Mouse (Mus musculus): Measurements from ENCODE around the gene Skap1. TPM values are rescaled to one million over a fixed set of nuclear protein-coding genes. Genes with fewer than 3 reads are reported as not detected.

Gene Skap1
- total RNA-seq (2015) (5.2 and 8.5 TPM in 2 replicates), total RNA-seq (2017) (3.8 and 5.0 TPM in 2 replicates)

GRCm38 (mm10) chr11:96463986-96464715, at the start of gene Skap1:
Gene Skap1 (plus strand): TSS chr11:96464593.
- no peak for ATAC-seq (ENCODE audit: poor library complexity, severe bottlenecking)

- ATAC-seq (ENCODE audit: poor library complexity, severe bottlenecking), result no peak
These were observed 43.3 kb upstream of the Skap1 start for GRCm38 (mm10) chr11:96421074-96421473.

- no peak for ATAC-seq (ENCODE audit: poor library complexity, severe bottlenecking)
These were observed 42.7 kb upstream of the Skap1 start for GRCm38 (mm10) chr11:96421517-96422265.

GRCm38 (mm10) chr11:96425193-96425592, 39.2 kb upstream of the Skap1 start:
- ATAC-seq (ENCODE audit: poor library complexity, severe bottlenecking), result no peak

- ATAC-seq (ENCODE audit: poor library complexity, severe bottlenecking), result no peak
These were observed 38.2 kb upstream of the Skap1 start for GRCm38 (mm10) chr11:96426191-96426590.

- ATAC-seq (ENCODE audit: poor library complexity, severe bottlenecking), result no peak
These were observed 37.6 kb upstream of the Skap1 start for GRCm38 (mm10) chr11:96426805-96427204.

- ATAC-seq (ENCODE audit: poor library complexity, severe bottlenecking), result no peak
These were observed 35.3 kb upstream of the Skap1 start for GRCm38 (mm10) chr11:96429062-96429461.

- no peak for ATAC-seq (ENCODE audit: poor library complexity, severe bottlenecking)
These were observed 34.5 kb upstream of the Skap1 start for GRCm38 (mm10) chr11:96429891-96430290.

GRCm38 (mm10) chr11:96431871-96432270, 32.5 kb upstream of the Skap1 start:
- ATAC-seq (ENCODE audit: poor library complexity, severe bottlenecking), result no peak

- ATAC-seq (ENCODE audit: poor library complexity, severe bottlenecking), result no peak
These were observed 29.5 kb upstream of the Skap1 start for GRCm38 (mm10) chr11:96434888-96435287.

- ATAC-seq (ENCODE audit: poor library complexity, severe bottlenecking), result no peak
These were observed 27.9 kb upstream of the Skap1 start for GRCm38 (mm10) chr11:96436525-96436924.

- ATAC-seq (ENCODE audit: poor library complexity, severe bottlenecking), result peak; percentile 80
These were observed 25.6 kb upstream of the Skap1 start for GRCm38 (mm10) chr11:96438787-96439186.

- peak; percentile 67 for ATAC-seq (ENCODE audit: poor library complexity, severe bottlenecking)
These were observed 22.7 kb upstream of the Skap1 start for GRCm38 (mm10) chr11:96441546-96442185.

- no peak for ATAC-seq (ENCODE audit: poor library complexity, severe bottlenecking)
These were observed 21.9 kb upstream of the Skap1 start for GRCm38 (mm10) chr11:96442468-96442867.

GRCm38 (mm10) chr11:96447931-96448330, 16.5 kb upstream of the Skap1 start:
- no peak for ATAC-seq (ENCODE audit: poor library complexity, severe bottlenecking)

- ATAC-seq (ENCODE audit: poor library complexity, severe bottlenecking), result peak; percentile 51; the same call in 1 of the 2 replicates
These were observed 9.3 kb upstream of the Skap1 start for GRCm38 (mm10) chr11:96455111-96455510.

GRCm38 (mm10) chr11:96455699-96456326, 8.6 kb upstream of the Skap1 start:
- no peak for ATAC-seq (ENCODE audit: poor library complexity, severe bottlenecking)

GRCm38 (mm10) chr11:96456508-96457305, 7.7 kb upstream of the Skap1 start:
- no peak for ATAC-seq (ENCODE audit: poor library complexity, severe bottlenecking)

- ATAC-seq (ENCODE audit: poor library complexity, severe bottlenecking), result no peak
These were observed 2.6 kb upstream of the Skap1 start for GRCm38 (mm10) chr11:96461766-96462165.

- no peak for ATAC-seq (ENCODE audit: poor library complexity, severe bottlenecking)
These were observed 2.1 kb upstream of the Skap1 start for GRCm38 (mm10) chr11:96462191-96462752.

Data from megakaryocyte, adult 5-6 weeks (primary cell).